Mouse (Mus musculus) cerebellum, adult 18-20 months (tissue): ENCODE results near the gene Dlgap4.

Experiments
- DNase-seq, 2 experiments: peaks; one replicate each; pipeline ENCODE4 v3.0.0; 2021

The Dlgap4 gene

DNA sequence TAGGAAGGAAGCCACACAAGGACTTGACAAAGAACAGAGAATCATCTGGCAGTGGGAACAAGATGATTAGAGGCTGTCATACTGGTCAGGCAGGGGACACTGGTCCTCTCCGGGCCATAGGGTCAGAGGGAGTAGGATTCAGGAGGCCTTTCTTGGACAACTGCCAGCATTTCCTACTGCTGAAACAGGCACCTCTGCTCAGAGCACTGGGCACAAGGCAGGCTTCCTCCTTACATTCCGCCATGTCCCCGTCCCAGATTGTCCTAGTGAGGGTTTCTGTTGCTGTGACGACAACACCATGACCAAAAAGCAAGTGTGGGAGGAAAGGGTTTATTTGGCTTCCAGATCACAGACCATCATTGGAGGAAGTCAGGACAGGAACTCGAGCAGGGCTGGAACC lies 105.3 kb downstream of the Dlgap4 start:
- peak; percentile 28 to 52 for DNase-seq

DNA sequence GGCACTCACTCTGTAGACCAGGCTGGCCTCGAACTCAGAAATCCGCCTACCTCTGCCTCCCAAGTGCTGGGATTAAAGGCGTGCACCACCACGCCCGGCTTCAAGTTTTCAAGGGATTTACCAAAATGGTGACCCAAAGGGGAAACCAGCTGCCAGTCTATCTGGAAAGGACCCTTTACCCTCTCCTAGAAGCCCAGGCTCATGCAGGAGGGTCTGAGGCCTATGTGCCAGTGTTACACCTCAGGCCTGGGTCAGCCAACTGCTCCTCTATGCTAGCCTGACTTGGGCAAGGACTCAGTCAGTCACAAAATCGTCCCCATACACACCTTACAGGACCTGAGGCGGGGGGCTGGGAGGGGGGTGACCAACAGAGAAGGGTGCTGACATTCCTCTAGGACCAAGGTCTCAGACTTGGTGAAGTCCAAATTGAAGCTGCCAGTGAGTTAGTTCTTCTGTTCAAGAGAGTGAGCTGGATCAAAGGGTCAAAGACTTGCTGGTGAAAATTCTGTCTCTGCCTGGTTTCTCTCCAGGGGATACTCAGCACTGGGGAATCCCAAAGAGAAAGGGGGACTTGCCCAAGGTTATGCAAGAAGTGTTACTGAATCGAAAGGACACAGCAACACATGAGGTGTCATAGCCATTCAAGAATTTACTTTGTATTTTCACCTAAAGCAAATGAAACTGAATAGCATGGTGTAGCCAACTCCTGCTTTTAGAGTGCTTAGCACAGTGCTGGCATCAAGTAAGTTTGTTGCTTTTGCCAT lies 106.2 kb downstream of the Dlgap4 start:
- no peak for DNase-seq

DNA sequence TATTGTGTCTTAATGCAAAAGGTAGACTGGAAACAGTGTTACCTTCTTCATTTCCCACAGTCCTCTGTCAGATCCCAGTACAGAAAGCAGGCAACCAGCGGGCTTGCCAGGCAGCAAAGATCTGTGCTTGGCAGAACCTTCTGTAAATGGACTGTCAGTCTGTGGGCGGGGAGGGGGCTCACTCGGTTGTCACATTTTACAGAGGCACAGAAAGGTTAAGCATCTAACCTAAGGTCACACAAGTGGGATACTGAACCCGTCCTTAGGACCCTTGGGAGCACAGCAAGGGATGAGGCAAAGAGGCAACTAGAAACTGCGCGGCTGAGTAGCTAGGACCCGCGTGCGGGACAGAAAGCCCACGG lies 106.8 kb downstream of the Dlgap4 start:
- DNase-seq, result no peak

DNA sequence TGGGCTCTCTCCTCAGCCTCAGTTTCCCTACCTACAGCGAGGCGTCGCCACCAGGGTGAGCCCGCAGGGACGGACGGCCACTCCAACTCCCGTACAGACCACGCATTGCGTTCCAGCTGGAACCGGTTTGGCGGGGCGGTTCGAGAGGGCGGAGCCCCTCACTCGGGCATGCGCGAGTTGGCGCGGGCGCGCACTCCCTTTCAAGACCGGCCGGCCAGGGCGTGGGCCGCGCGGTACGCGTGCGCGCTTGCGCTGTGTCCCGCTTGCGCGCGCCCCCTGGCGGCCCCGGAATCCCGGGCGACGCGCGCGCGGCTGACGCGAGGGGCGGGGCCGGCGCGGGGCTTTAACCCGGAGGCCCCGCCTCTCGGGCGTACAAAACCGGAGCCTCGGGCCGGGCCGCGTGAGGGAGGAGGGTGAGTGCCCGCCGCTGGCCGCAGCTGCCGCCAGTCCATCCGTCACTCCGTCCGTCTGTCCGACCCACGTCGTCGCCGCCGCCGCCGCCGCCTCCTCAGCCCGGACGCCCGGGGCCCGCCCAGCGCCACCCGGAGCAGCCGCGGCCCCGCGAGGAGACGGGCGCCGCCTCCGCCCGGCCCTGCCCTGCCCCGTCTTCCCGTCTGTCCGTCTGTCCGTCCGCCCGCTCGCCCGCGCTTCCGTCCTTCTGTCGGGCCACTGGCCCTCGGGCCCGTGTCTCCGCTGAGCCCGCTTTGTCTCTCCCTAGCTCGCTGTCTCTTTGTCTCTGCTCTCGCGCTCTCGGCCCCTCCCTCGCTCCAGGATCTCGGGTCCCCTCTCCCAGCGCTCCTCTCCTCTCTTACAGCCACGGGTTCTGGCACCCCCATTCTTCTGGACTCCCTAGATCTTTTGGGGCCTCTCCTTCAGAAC lies 107.4 kb downstream of the Dlgap4 start:
- DNase-seq, result peak; percentile 94 to 99

DNA sequence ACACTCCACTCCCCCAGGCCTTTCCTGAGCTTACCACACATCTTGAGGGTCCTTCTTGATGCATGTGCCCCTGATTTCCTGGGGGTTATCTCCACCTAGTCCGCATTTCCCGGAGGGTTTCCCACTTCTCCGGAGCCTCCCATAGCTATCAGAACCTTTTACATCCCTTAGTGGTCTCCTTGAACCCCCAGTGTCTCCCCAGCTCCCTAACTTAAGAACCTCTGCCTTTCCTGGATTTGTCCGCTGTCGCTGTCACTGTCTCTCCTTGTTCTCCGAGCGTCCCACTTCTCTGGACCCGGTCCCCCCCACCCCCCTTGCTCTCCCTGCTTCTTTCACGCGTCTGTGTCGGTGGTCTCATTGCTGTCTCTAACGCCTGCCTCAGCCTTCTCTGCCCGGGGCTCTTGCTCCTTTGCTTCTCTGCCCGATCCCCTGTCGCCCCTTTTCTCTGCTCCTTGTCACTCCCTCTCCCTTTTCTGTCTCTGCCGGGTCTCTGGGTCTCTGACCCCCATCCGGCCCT lies 108.1 kb downstream of the Dlgap4 start:
- DNase-seq, result no peak

DNA sequence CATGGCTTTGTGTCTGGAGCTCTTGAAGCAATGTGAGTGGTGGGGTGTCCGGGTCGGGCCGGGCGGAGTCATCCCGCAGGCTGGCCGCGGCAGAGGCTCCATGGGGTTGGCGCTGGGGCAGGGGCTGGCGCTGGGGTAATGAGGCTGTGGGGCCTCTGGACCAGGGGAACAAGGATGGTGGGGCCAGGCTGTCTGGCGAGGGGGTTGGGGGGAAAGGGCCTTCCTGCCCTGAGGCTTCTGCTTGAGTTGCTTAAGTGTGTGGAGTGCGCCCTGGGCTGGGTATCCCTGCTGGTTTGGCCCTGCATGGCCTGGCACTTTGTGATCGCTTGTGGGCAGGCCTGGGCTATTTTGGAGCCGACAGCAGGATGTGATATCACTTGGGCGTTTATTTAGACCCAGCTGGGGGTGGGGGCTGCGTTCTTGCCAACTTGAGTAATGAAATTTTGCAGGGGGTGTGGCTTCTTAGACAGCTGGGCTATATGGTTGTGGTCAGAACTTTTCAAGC lies 108.6 kb downstream of the Dlgap4 start:
- peak; percentile 47 for DNase-seq

DNA sequence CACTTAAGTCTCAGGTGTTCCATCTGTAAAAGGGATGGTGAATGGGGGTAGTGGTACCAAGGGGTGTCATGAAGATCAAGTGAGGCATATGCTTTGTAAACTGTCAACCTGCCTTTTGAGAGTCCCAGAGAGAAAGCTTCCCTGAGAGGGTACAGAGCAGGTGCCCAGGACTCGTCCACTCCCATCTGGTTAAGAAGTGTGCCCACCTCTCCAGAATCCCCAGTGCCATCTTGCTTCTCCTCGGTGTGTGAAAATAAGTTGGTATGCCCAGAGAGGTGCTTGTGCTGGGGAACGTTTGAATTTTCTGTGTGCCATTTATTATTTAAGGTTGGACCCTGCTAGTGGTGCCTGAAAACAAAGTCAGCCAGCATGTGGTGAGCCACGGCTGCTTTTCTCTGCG lies 109.2 kb downstream of the Dlgap4 start:
- no peak for DNase-seq

DNA sequence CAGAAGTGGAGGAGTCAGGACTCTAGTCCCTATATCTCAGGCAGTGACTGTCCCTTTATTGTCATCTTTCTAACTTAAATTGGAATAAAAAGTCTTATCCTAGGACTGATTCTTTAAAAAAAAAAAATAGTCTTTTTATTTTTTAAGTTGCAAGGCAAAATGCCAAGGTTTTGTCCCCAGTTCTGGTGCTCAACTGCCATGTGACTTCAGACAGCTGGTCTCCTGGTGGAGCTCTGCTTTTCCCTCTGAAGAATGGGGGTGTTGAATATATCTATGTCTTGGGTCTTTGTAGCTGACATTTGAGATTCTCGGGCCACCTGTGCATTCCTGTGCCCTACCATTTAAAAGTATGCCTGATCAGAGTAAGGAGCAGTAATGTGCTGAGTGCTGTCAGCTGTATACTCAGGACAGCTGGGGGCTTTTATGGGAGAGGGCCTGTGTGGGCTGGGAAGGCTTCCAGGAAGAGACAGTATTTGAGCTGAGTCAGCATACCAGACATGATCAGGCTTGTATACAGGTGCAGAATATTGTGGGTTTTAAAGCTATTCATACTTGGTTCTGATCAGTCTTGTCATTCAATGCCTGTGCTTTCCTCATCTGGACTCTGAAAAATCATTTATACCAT lies 110.5 kb downstream of the Dlgap4 start:
- DNase-seq, result no peak

DNA sequence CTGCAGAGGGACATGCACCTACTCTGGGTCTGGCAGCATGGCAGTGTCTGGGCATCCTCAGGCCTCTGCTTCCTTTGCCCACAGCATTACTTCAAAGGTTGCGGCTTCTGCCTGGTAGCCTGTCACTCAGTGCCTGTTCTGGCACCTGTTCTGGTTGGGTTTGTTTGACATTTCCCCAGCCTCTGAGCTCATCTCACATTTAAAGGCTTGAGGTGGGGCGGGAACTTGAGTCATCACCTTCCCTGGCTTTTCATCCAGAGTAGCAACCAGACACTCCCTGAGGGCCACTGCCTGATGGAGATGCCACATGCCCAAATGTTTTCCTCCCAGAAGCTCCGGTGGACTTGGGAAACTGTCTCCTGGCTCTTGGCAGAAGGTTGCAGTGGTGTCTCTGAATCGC lies 111.4 kb downstream of the Dlgap4 start:
- DNase-seq, result peak; percentile 40 to 58

DNA sequence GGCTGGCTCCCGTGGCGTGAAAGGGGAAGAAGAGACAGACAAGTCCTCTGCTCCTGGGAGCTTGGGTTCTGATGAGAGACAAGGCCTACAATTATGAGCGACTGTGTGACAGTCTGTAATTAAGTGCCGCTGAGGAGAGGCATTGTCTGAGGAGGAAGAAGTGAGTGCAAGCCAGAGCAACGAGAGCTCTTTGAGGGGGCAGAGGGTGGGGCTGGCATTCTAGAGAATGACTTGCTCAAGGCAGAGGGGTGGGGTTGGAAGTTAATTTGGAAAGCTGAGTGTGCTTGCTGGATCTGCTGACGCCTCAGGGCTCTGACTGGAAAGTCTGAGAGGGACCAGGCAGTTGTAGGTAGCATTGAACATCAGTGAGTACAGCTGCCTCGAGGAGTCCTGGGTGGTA lies 112.8 kb downstream of the Dlgap4 start:
- no peak for DNase-seq

DNA sequence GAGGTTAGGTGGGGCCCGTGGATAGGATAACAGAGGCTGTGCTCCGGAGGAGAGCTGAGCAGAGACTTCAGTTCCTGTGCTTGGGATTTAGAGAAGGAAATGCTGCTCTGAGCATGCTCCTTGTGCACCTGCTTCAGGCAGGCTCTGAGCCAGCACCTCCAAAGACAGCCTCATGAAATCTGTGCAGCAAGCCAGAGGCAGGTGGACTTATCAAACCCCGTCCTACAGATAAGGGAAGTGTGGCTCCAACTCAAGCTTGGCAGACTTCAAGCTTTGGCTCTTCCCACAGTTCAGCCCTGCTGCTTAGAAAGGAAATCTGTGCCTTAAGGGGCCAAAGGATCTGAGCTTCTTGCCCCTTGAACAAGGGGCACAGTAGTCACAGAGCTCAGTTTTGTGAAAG lies 113.4 kb downstream of the Dlgap4 start:
- DNase-seq, result peak; percentile 60 to 74

DNA sequence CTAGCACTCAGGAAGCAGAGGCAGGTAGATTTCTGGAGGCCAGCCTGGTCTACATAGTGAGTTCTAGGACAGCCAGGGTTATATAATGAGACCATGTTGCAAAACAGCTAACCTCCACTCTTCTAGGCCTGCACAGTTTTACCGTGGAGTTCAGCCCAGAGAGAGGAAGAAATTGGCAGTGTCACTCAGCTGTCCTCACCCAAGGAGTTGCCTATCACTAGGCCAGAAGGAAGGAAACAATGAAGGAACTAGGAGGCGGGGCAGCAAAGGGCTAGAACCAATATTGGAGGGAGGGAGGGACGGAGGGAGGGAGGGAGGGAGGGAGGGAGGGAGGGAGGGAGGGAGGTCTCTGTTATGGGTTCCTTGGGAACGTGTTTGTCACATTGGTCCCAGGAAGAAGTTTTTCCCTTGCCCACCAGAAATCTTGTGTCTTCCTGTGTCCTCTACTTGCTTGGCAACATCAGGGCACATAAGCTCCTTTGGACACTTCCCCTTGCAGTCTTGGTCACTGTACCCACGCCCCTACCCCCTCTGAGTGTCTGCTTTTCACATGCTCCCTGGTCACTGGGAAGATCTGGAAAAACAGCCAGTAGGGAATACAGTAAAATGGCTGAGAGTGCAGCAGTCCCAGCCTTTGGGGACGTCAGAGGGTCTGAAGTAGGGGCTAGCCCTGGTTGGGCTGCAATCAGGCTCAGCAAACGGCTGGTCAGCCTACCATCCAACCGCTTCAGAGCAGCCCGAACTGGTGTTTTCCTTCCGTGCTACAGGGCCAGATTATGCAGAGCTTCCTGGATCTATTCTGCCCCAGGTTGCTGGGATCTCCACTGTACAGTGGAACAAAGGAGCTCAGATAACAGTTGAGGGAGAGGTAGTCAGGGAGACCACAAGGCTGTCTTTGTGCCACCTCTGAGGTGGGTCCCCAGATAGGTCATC lies 116.3 kb downstream of the Dlgap4 start:
- no peak for DNase-seq

DNA sequence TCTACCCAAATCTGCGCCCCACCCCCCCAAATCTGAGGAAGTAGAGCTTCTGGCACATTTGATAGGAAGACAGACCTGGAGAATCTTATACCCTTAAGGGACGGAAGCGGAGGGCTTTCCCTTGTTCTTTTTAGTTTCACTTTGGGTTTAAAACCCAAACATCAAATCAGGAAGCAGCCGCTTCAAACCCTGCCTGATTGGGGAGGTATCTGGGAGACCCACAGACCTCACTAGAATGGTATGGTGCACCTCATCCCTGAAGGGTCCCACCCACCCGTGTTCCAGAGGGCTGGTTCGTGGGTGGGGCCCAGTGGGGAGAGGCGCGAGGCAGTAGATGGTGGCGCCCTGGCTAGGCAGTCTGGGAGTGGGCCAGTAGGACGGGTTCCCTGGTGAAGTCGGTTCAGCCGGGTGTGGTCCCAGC lies 117.0 kb downstream of the Dlgap4 start:
- DNase-seq, result no peak

DNA sequence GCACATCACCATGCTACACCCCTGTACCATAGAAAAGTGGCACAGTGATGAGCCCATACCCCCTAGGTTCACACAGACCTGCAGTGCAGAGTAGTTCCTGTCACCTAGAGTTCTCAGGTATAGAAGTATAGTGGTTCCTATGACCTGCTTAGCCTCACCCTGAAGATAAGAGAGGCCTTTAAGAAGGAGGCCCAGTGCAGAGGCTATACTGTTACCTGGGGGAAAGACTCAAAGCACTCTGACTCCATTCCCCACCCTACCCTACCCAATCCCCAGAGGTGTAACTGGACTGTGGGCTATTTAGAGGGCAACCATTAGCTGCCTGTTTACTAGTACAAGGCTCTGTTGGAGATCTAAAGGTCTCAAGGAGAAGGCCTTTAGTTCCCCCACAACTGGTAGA lies 118.1 kb downstream of the Dlgap4 start:
- no peak for DNase-seq

DNA sequence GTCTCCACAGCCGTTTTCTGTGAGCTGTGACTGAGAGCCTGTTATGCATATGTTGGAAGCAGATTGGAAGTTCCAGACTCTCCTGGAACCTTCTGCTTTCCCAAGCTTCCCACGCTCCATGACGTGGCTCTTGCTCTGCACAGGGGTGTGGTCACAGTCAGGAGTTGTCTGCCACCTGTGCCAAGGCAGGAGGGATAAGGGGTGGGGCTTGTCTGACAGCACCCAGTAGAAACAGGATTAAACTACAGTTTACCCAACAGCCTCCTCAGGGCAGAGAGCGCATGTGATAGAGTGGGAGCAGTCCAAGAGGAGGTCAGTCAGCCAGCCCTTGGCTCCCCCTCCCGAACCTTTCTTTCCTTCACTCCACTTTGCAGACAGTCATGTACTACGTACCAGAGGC lies 118.6 kb downstream of the Dlgap4 start:
- peak in 1 of 2 experiments; percentile 56 for DNase-seq

DNA sequence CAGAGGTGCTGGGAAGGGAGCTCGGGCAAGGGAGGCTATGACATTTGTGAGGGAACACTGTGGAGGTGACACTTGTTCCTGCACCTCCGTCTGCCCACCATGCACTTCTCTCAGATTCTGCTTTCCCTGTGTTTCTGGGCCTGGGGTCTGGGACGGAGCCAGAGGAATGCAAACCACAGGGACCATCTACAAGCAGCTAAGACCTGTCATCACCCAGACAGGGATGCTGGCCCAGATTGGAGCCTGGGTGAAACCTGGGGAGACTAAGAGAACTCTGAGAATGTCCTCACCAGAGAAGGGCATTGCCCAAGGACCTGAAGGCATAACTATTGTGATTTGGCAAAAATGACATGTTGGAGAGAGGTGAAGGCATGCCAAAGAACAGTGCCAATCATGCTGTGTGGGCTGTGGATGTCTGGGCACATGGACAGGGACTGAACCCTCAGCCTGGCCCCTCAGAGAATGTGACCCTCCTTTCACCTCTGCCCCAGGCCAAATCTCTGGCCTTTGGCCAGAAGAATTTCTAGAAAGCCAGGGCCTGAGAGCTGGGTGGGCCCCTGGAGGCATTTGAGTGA lies 122.3 kb downstream of the Dlgap4 start:
- no peak for DNase-seq

DNA sequence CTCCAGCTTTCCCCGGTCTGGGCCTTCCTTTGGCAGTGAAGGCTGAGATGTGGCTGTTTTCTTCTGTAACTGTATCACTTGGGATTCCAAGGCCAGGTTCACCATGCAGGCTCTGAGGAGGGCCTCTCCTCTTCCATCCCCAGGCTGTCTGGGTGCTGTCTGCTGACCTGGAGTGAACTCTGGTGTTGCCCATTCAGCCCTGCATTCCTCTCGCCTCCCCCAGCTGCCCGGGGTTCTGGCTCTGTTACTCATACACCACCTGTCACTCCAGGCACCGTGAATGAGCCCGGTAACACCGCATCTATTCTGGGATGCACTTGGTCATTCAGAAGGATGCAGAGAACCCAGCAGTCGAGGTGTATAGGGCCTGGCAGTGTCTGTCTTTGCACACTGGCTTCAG lies 123.3 kb downstream of the Dlgap4 start:
- DNase-seq, result peak; percentile 61 to 78

DNA sequence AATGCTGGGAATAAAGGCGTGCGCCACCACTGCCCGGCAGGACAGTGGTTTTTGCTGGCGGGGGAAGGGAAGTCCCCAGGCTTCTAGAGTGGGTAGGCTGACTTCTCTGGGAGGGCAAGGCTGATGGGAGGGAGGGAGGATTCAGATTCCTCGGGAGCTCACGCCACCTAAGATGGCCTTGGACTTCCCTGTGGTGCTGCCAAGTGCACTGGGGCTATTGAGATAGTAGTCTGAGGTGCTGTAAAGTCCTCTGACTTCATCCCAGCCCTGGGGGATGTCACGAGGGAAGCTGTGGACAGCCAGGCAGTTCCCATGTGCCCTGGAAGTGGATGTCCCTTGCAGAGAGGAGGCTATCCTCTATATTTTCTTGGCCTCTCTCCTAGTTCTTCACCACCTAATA lies 124.5 kb downstream of the Dlgap4 start:
- no peak for DNase-seq

DNA sequence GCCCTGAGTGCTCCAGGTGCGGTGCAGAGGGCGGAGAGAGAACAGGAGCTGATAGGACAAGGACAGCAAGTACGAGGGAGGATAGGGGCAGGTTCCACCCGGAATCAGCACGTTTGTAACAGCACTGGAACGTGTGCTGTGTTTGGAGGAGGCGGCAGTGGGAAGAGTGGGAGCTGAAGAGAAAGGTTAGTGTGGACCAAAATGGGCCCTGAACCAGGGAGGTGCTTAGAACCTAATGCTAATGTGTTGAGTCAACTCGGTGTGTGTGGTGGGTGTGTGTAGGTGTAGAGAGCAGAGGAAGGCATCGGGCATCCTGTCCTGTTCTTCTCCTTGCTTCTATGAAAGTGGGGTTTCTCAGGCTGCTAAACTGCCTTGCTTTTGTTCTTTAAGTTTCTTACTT lies 127.8 kb downstream of the Dlgap4 start:
- no peak for DNase-seq

DNA sequence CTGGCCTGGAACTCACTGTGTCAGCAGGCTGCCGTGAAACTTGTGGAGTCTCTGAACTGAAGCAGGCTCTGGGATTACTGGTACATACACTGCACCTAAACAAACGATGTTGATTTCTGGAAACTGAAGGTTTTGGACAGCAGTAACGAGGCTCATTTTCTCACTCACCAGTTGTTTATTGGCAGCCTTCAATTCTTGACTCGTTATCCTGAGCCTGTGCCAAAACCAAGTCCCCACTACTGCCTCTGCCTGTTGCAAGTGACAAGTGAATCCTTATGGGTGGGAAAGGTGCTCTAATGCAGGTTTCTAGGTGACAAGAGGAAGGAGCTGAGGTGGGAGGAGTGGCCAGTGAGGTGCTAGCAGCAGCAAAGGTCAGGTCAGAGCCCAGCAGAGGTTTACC lies 128.5 kb downstream of the Dlgap4 start:
- DNase-seq, result no peak

DNA sequence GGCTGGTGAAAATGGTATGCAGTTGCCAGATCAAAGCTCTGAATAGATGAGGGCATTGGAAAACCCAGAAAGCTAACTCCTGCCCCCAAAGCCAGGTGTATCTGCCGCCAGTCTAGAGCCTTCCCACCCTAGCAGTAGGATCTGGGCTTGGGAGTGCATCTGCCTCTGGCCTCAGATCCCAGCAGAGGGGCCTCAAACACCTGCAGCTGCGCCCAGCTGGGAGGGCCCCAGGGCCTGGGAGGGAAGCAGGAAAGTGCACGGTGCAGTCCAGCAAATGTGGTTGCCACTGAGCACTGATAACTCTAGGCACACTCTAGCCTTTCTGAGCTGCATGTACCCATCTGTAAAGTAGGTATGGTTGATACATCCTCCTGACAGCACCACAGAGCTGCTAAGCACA lies 129.7 kb downstream of the Dlgap4 start:
- no peak for DNase-seq

DNA sequence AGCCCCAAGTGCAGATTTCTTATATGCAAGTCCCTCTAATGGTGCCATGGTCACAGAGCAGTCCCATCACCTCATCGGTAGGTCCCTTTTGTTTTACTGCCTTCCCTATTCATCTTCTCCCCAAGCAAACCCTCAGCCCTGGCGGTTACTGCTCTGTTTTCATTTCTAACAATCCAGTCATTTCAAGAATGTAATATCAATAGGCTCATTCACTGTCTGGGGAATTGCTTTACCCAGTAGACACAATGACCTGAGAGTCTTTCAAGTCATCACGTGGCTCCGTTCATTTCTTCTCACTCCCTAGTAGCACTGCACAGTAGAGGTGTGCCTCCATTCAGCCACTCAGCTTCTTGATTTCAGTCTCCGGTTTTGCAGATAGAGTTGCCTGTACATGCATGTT lies 130.9 kb downstream of the Dlgap4 start:
- no peak for DNase-seq
